Mouse (Mus musculus) C2C12 (cell line): ENCODE results near the gene Pacs1.

Experiments used
- CTCF ChIP-seq: IDR thresholded peaks from one replicate; pipeline ENCODE4 v1.5.1; 2011; ENCODE audit not compliant: control insufficient read depth, insufficient read depth, insufficient read length
- FOSL1 ChIP-seq: IDR thresholded peaks from one replicate; pipeline ENCODE4 v1.8.0; 2011; ENCODE audit warnings: mild to moderate bottlenecking, low read length; ENCODE audit not compliant: poor library complexity, insufficient read depth, severe bottlenecking
- MAX ChIP-seq: IDR thresholded peaks from one replicate; pipeline ENCODE4 v1.6.1; 2011; ENCODE audit warnings: mild to moderate bottlenecking, control low read depth
- MYOG ChIP-seq: IDR thresholded peaks from one replicate; pipeline ENCODE4 v1.6.1; 2011; ENCODE audit not compliant: control insufficient read depth, insufficient read length; ENCODE audit errors: extremely low read depth
- USF1 ChIP-seq: IDR thresholded peaks from one replicate; pipeline ENCODE4 v1.6.1; 2011; ENCODE audit warnings: low read depth, mild to moderate bottlenecking, control low read depth, moderate library complexity

- no peak for TF ChIP-seq MYOG
- TF ChIP-seq CTCF = no peak
- TF ChIP-seq MAX = no peak
- TF ChIP-seq USF1 = no peak
- TF ChIP-seq FOSL1 = no peak
Observed at GRCm38 (mm10) chr19:5187439-5187838, 85.5 kb downstream of the Pacs1 start.
